Mouse (Mus musculus): Measurements from ENCODE around the gene Tnk2. TPM values are rescaled to one million over a fixed set of nuclear protein-coding genes. Genes with fewer than 3 reads are reported as not detected.

The Tnk2 gene
- 6.7 and 7.3 TPM in 2 replicates for polyA plus RNA-seq (2014; fragmentation: Nextera tagmentation; extraction: Ambion mirVana)

DNA sequence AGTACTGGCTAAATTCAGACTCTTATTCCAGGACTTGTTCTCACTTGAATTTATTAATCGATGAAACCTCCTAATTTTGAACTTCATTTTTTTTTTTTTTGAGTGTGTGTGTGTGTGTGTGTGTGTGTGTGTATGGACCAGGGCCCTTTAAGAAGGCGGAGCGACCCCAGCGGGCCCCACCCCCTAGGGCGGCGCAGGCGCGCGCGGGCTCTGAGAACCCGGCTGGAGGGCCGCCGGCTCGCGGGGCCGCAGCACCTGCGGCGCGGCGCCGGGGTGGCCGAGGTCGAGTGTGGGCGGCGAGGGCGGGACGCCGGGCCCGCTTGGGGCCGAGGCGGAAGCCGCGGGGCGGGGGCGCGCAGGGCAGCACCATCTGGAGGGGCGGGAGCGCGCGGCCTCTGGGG lies at the start of gene Tnk2:
Gene Tnk2, plus strand, starts transcription at position 214 of the 401 bp plus-strand sequence.
- H3K4me1 ChIP-seq (ENCODE audit: control insufficient read depth in 2 of 2, insufficient read depth in 2 of 2, low read length in 2 of 2), result peaks cover 14% of the 10 kb centered on the region in 2 experiments
- H3K9me3 ChIP-seq (ENCODE audit: control insufficient read depth, low read length), result no peaks in the 10 kb centered on the region
- peak within 1 kb of the TSS in 1 of 2 experiments; percentile 66; a peak in 2 of 4 replicates for H3K27ac ChIP-seq (replicated peaks in 1 of 2; ENCODE audit: control insufficient read depth in 1 of 2, insufficient read depth in 1 of 2, low read depth in 2 of 2, low read length in 2 of 2)
- ATAC-seq (ENCODE audit: insufficient number of reproducible peaks, insufficient read depth, low FRiP score, low read depth), result peak; percentile 86
- peak within 1 kb of the TSS; percentile 90 for H3K9ac ChIP-seq (ENCODE audit: low read length)
- peak within 1 kb of the TSS; percentile 93 for H3K4me2 ChIP-seq (ENCODE audit: low read length)
- under 1% methylated on average over 34 of the region's 40 CpGs for WGBS
- H3K36me3 ChIP-seq (ENCODE audit: control insufficient read depth, insufficient read depth, low read length), result no peaks in the 10 kb centered on the region
- no peaks in the 10 kb centered on the region for H3K27me3 ChIP-seq (ENCODE audit: control insufficient read depth, insufficient read depth, low read length)
- H3K4me3 ChIP-seq (ENCODE audit: control insufficient read depth in 1 of 2, insufficient read depth in 1 of 2, low read depth in 1 of 2, low read length in 2 of 2), result peak within 1 kb of the TSS; percentile 74 to 83

DNA sequence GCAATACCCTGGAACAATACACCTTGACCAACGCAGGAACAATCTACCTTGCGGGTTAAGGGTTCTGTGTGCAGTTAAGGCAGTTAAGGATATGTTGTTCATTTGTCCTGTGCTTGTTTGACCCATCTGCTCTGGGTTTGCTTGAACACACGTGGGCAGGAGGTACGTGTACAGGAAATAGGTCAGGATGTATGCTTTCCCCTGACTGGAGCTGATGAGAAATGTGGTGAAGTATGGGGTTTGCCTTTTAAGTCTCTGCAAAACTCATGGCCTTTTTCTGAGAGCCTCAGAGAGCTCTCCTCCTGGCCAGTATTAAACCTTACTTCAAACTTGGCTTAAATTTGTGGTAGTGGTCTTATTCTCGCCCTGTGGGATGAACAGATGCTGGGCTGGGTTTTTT lies 49.8 kb upstream of the Tnk2 start:
- Histone ChIP-seq H3K4me1 (ENCODE audit: control insufficient read depth in 2 of 2, insufficient read depth in 2 of 2, low read length in 2 of 2) (peaks cover 2 to 5% of the 10 kb centered on the region in 2 experiments; a peak in 2 of 4 replicates), H3K27me3 (ENCODE audit: control insufficient read depth, insufficient read depth, low read length) (no peaks in the 10 kb centered on the region), H3K4me2 (ENCODE audit: low read length) (no peak overlapping the region), H3K9ac (ENCODE audit: low read length) (no peak overlapping the region), H3K9me3 (ENCODE audit: control insufficient read depth, low read length) (no peaks in the 10 kb centered on the region), H3K27ac (replicated peaks in 1 of 2; ENCODE audit: control insufficient read depth in 1 of 2, insufficient read depth in 1 of 2, low read depth in 2 of 2, low read length in 2 of 2) (0 out of 4 replicates have a peak overlapping the region, but pooled peaks of 1 of the 2 experiments have one; percentile 19), H3K4me3 (ENCODE audit: control insufficient read depth in 1 of 2, insufficient read depth in 1 of 2, low read depth in 1 of 2, low read length in 2 of 2) (no peak overlapping the region), H3K36me3 (ENCODE audit: control insufficient read depth, insufficient read depth, low read length) (no peaks in the 10 kb centered on the region)
- ATAC-seq (ENCODE audit: insufficient number of reproducible peaks, insufficient read depth, low FRiP score, low read depth), result no peak
- WGBS, result 60% methylated on average over 5 of the region's 5 CpGs

DNA sequence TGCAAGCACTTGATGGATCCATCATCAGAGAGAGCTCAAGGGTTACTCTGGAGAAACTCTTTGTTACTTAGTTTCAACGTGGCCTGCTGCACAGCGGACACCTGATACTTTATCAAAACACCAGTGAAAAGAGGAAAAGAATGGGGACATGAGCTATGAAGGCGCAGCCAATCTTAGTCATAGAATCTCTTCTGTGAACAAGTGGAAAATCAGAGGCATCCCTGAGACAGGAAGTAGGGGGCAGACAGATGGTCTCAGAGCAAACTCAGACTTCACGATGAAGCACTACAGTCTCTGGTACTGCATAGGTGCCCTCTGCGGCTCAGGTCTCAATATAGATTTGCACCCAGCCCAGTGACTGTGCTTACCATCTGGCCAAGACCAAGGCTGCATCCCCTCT lies 49.0 kb upstream of the Tnk2 start:
- H3K27ac ChIP-seq (replicated peaks in 1 of 2; ENCODE audit: control insufficient read depth in 1 of 2, insufficient read depth in 1 of 2, low read depth in 2 of 2, low read length in 2 of 2), result no peak overlapping the region
- H3K36me3 ChIP-seq (ENCODE audit: control insufficient read depth, insufficient read depth, low read length), result no peaks in the 10 kb centered on the region
- H3K4me2 ChIP-seq (ENCODE audit: low read length), result no peak overlapping the region
- peaks cover 2 to 5% of the 10 kb centered on the region in 2 experiments; a peak in 2 of 4 replicates for H3K4me1 ChIP-seq (ENCODE audit: control insufficient read depth in 2 of 2, insufficient read depth in 2 of 2, low read length in 2 of 2)
- no peaks in the 10 kb centered on the region for H3K9me3 ChIP-seq (ENCODE audit: control insufficient read depth, low read length)
- no peaks in the 10 kb centered on the region for H3K27me3 ChIP-seq (ENCODE audit: control insufficient read depth, insufficient read depth, low read length)
- 57% methylated on average over 5 of the region's 5 CpGs for WGBS
- H3K9ac ChIP-seq (ENCODE audit: low read length), result no peak overlapping the region
- H3K4me3 ChIP-seq (ENCODE audit: control insufficient read depth in 1 of 2, insufficient read depth in 1 of 2, low read depth in 1 of 2, low read length in 2 of 2), result no peak overlapping the region
- no peak for ATAC-seq (ENCODE audit: insufficient number of reproducible peaks, insufficient read depth, low FRiP score, low read depth)

DNA sequence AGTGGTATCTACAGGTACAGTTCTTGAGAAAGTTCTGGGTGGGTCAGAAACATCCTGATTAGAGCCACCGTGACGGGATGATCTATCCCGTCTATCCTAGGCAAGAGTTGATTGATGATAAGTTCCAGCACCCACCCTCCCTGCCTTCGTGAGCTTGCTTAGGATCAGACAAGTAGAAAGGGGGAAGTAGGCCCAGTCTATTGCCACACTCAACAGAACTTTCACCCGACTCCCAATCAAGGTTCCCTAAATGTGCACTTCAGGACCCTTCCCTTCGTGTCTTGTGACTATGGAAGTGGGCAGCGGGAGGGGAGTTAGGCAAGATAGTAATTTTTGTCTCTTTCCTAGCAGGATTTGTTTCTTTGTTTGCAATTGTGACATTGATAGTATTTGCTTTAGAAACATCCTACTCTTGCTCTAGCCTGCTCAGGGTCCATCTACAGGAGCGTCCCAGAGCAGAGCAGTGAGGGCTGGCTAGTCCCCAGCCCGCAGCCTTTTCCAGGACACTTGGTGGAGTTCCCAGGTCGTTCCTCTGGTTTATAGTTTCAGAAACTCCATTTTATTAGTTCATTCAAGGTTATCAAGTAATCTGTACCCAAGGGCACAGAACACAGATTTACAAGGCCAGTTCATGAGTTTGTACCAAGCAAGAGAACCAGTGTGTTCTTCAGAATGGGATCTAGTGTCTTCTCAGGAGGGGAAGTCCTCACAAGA lies 48.4 kb upstream of the Tnk2 start:
- no peak overlapping the region for H3K27ac ChIP-seq (replicated peaks in 1 of 2; ENCODE audit: control insufficient read depth in 1 of 2, insufficient read depth in 1 of 2, low read depth in 2 of 2, low read length in 2 of 2)
- H3K27me3 ChIP-seq (ENCODE audit: control insufficient read depth, insufficient read depth, low read length), result no peaks in the 10 kb centered on the region
- H3K36me3 ChIP-seq (ENCODE audit: control insufficient read depth, insufficient read depth, low read length), result no peaks in the 10 kb centered on the region
- H3K4me2 ChIP-seq (ENCODE audit: low read length), result no peak overlapping the region
- H3K9me3 ChIP-seq (ENCODE audit: control insufficient read depth, low read length), result no peaks in the 10 kb centered on the region
- no peak for ATAC-seq (ENCODE audit: insufficient number of reproducible peaks, insufficient read depth, low FRiP score, low read depth)
- 77% methylated on average over 10 of the region's 10 CpGs for WGBS
- H3K4me1 ChIP-seq (ENCODE audit: control insufficient read depth in 2 of 2, insufficient read depth in 2 of 2, low read length in 2 of 2), result peaks cover 2 to 5% of the 10 kb centered on the region in 2 experiments; a peak in 2 of 4 replicates
- no peak overlapping the region for H3K9ac ChIP-seq (ENCODE audit: low read length)
- H3K4me3 ChIP-seq (ENCODE audit: control insufficient read depth in 1 of 2, insufficient read depth in 1 of 2, low read depth in 1 of 2, low read length in 2 of 2), result no peak overlapping the region

DNA sequence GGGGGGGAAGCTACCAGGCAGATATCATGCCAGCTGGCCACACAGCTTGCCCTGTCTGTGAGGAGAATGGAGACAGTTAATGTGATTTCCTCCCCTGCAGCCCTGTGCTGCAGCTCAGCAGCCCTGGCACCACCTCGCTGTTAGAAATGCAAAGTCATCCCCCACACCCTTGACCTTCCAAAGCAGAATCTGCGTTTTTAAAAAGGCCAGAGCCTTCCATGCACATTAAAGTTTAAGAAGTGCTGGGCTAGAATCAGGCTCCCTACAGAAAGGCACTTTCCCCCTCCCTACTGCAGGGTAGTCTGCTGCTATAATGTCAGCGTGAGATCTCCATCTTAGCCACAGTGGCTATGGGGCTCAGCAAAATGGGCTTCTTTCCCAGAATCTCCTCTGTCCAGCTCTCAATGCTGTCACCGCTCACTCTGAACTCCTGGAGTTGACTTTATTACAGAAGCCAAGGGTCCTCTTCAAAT lies 45.7 kb upstream of the Tnk2 start:
- no peak for ATAC-seq (ENCODE audit: insufficient number of reproducible peaks, insufficient read depth, low FRiP score, low read depth)
- no peak overlapping the region for H3K9ac ChIP-seq (ENCODE audit: low read length)
- no peaks in the 10 kb centered on the region for H3K36me3 ChIP-seq (ENCODE audit: control insufficient read depth, insufficient read depth, low read length)
- H3K27ac ChIP-seq (replicated peaks in 1 of 2; ENCODE audit: control insufficient read depth in 1 of 2, insufficient read depth in 1 of 2, low read depth in 2 of 2, low read length in 2 of 2), result peak overlapping the region in 1 of 2 experiments; percentile 67; a peak in 3 of 4 replicates
- no peaks in the 10 kb centered on the region for H3K9me3 ChIP-seq (ENCODE audit: control insufficient read depth, low read length)
- H3K27me3 ChIP-seq (ENCODE audit: control insufficient read depth, insufficient read depth, low read length), result no peaks in the 10 kb centered on the region
- no peak overlapping the region for H3K4me2 ChIP-seq (ENCODE audit: low read length)
- 23% methylated on average over 4 of the region's 4 CpGs for WGBS
- H3K4me3 ChIP-seq (ENCODE audit: control insufficient read depth in 1 of 2, insufficient read depth in 1 of 2, low read depth in 1 of 2, low read length in 2 of 2), result no peak overlapping the region
- peaks cover 2 to 5% of the 10 kb centered on the region in 2 experiments; a peak in 2 of 4 replicates for H3K4me1 ChIP-seq (ENCODE audit: control insufficient read depth in 2 of 2, insufficient read depth in 2 of 2, low read length in 2 of 2)

DNA sequence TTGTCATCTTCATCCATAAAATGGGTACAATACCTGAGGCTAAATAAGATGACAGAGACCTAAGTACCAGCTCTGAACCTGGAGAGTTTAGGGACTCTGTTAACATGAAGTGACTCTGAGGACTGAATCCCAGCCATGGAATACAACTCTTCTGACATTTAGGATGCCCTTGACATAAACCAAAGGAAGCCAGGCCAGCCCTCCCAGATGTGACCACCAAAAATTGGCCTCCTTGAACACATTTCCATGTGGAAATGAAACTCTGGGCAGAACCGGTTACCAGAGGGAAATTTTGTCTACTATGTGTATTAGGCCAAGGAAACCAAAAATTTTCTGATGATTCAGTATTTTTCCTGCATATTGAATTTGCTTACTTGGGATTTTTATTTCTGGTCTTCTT lies 44.5 kb upstream of the Tnk2 start:
- no peak for ATAC-seq (ENCODE audit: insufficient number of reproducible peaks, insufficient read depth, low FRiP score, low read depth)
- 77% methylated on average over 1 of the region's 1 CpGs for WGBS

DNA sequence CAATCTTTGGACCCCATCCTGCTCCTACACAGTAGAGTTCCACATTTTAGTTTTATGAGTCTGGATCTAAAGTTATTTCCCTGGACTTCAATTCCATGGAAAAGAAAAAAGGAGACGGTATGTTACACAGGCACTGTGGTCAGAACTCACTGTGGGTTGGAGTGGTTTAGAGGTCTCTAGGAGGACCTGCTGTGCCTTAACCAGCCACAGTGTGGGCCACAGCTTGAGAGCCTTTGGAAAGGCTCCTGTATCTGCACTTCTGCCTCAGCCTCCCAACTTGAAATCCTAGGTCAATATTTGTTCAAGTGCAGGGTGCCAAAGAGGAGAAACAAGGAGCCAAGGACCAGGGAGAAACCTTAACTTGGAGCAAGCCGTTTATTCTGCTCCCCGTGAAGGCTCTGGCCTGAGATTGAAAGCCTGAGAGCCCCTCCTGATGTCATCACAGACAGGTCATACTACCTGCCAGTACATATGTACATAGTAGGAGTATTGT lies 41.4 kb upstream of the Tnk2 start:
- no peak for ATAC-seq (ENCODE audit: insufficient number of reproducible peaks, insufficient read depth, low FRiP score, low read depth)
- WGBS, result 70% methylated on average over 3 of the region's 3 CpGs
- no peak overlapping the region for H3K4me2 ChIP-seq (ENCODE audit: low read length)
- H3K4me3 ChIP-seq (ENCODE audit: control insufficient read depth in 1 of 2, insufficient read depth in 1 of 2, low read depth in 1 of 2, low read length in 2 of 2), result no peak overlapping the region
- H3K36me3 ChIP-seq (ENCODE audit: control insufficient read depth, insufficient read depth, low read length), result no peaks in the 10 kb centered on the region
- H3K9ac ChIP-seq (ENCODE audit: low read length), result no peak overlapping the region
- H3K4me1 ChIP-seq (ENCODE audit: control insufficient read depth in 2 of 2, insufficient read depth in 2 of 2, low read length in 2 of 2), result peaks cover 2 to 5% of the 10 kb centered on the region in 2 experiments; a peak in 2 of 4 replicates
- no peaks in the 10 kb centered on the region for H3K9me3 ChIP-seq (ENCODE audit: control insufficient read depth, low read length)
- H3K27me3 ChIP-seq (ENCODE audit: control insufficient read depth, insufficient read depth, low read length), result no peaks in the 10 kb centered on the region
- no peak overlapping the region for H3K27ac ChIP-seq (replicated peaks in 1 of 2; ENCODE audit: control insufficient read depth in 1 of 2, insufficient read depth in 1 of 2, low read depth in 2 of 2, low read length in 2 of 2)

More for the DNA sequence above, 44.5 kb upstream of the Tnk2 start:
- Histone ChIP-seq H3K27me3 (ENCODE audit: control insufficient read depth, insufficient read depth, low read length) (no peaks in the 10 kb centered on the region), H3K4me1 (ENCODE audit: control insufficient read depth in 2 of 2, insufficient read depth in 2 of 2, low read length in 2 of 2) (peaks cover 2 to 5% of the 10 kb centered on the region in 2 experiments; a peak in 2 of 4 replicates), H3K9me3 (ENCODE audit: control insufficient read depth, low read length) (no peaks in the 10 kb centered on the region), H3K9ac (ENCODE audit: low read length) (no peak overlapping the region), H3K27ac (replicated peaks in 1 of 2; ENCODE audit: control insufficient read depth in 1 of 2, insufficient read depth in 1 of 2, low read depth in 2 of 2, low read length in 2 of 2) (no peak overlapping the region), H3K4me3 (ENCODE audit: control insufficient read depth in 1 of 2, insufficient read depth in 1 of 2, low read depth in 1 of 2, low read length in 2 of 2) (no peak overlapping the region), H3K4me2 (ENCODE audit: low read length) (no peak overlapping the region), H3K36me3 (ENCODE audit: control insufficient read depth, insufficient read depth, low read length) (no peaks in the 10 kb centered on the region)
